Mouse (Mus musculus): ENCODE measurements around the gene Slitrk3.
"Not testable (repeated sequence)": the region's sequence is repeated elsewhere in the genome, so short reads cannot be mapped to it uniquely, and the experiment has no call there.

The Slitrk3 gene

DNA sequence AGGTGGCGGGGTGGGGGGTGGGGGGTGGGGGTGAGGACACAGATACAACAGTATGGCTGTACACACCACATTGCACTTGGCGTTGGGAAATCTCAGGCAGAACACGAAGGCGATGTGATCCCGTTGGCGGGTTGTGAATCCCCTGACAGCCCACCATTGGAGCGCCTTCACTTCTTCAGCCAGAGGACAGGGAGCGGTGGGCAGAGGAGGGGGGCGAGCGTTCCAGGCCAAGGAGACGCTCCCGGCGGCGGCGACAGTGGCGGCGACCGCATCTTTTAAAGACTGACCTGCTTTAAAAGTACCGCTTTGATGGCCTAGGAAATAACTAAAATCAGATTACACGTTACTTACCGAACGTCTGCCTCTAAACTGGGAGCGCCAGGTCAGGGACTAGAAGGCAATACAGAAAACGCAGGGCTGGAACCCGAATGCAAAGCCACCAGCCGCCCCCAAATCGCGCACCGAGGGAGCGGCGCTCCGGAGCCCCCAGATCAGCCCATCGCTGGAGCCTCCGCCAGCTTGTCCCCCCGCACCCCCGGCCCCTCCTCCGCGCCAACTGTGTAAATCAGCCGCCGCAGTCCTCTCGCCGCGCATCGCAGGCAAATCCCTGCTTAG, at the start of gene Slitrk3:
Slitrk3 (minus strand) TSS at position 607 of the 615 bp plus-strand sequence.
- DNase-seq = no peak

- DNase-seq = not testable (repeated sequence)
Observed at GRCm38 (mm10) chr3:73094445-73094844, 36.8 kb upstream of the Slitrk3 start.

DNA sequence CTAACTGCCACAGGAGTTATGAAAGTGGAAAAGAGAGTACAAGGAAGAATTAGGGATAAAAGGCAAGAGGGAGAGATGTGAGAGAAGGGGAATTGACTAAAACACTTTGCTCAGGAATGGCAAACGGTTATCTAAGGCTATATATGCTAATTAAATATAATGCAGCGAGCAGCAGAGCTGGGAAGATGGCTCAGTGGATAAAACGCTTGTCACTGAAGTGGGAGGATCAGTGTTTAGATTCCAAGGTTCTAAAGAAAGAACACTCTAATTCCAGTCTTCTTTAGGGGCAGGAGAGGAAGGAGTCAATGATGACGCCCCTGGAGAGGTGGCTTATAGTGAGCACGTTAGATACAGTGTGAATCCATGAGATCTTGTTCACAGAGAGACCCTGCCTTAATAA, 27.0 kb upstream of the Slitrk3 start:
- DNase-seq = no peak

- peak; percentile 31 to 78 for DNase-seq
Observed at GRCm38 (mm10) chr3:73065823-73066755, 8.5 kb upstream of the Slitrk3 start.

DNA sequence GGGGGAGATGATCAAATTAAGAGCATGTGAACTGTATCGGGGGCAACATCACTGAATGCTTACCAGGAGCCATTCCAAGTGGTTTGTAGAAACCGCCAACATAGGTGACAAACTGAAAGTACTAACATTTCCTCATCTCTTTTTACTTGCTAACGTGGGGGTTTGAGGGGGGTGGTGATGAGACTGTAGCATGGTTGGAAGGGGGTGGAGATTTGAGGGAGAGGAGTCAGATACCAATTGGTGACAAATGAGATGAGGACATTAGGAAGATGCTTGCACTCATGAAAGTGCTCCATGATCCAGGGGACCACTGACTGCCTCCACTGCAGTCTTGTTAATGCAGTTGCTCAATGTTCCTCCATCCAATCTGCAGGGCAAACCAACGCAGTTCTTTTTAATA, 587 bp upstream of the Slitrk3 start:
- DNase-seq = no peak

DNA sequence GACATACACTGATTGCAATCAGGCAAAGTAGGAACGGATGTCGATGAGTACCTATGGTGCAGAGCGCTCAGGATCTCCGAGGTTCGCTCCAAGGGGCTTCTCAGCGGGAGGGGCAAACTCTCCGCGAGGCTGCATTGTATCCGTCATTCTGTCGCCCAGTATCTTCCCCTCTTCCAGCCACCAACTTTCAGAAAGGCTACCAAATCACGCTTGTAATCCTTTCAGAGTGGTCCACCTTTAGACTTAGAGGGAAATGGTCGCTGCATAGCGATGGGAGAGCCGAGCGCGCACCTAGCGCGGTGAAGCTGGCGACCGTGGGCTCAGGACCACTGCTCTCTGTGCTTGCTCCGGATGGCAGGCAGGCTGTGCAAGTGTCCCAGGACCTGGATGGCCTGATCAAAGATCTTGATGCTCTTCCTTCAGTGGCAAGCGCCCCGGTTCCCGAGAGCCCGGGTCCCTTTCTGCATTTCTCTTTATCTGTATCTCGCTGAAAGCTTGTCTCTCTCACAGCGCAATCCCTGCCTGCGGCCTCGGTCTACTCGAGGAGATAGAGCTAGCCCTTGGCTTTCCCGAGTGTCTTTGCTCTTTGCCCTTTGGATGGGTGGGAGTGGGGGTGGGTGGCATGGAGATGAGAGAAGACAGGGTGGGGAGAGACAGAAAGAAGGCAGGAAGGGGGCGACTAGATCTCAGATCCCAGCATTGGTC, 959 bp downstream of the Slitrk3 start:
- no peak for DNase-seq

- DNase-seq = no peak
Observed at GRCm38 (mm10) chr3:73056044-73056438, 1.6 kb downstream of the Slitrk3 start.

GRCm38 (mm10) chr3:73055399-73056043, 2.1 kb downstream of the Slitrk3 start:
- no peak for DNase-seq

GRCm38 (mm10) chr3:73053451-73053931, 4.1 kb downstream of the Slitrk3 start:
- DNase-seq = no peak

DNA sequence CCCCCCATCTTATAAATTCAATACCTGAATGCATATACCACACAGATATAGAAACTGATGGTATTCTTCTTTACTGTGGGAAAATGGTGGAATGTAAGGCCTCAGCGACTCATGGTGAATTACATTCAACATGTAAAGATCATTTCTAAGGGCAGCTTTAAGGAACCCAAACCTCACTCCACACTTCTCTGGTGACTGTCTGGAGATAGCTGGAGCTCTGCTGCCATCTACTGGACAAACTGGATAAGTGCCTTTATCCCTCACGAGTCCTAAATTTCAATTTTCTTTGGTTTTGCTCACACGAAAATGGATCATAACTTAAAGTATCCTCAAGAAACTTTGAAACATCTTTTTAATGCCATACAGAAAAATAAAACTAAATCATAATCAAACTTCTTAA, 11.4 kb downstream of the Slitrk3 start:
- peak; percentile 9 to 61 for DNase-seq

- DNase-seq = no peak
Observed at GRCm38 (mm10) chr3:73042256-73042655, 15.3 kb downstream of the Slitrk3 start.

- no peak for DNase-seq
Observed at GRCm38 (mm10) chr3:73006045-73006444, 51.6 kb downstream of the Slitrk3 start.

DNA sequence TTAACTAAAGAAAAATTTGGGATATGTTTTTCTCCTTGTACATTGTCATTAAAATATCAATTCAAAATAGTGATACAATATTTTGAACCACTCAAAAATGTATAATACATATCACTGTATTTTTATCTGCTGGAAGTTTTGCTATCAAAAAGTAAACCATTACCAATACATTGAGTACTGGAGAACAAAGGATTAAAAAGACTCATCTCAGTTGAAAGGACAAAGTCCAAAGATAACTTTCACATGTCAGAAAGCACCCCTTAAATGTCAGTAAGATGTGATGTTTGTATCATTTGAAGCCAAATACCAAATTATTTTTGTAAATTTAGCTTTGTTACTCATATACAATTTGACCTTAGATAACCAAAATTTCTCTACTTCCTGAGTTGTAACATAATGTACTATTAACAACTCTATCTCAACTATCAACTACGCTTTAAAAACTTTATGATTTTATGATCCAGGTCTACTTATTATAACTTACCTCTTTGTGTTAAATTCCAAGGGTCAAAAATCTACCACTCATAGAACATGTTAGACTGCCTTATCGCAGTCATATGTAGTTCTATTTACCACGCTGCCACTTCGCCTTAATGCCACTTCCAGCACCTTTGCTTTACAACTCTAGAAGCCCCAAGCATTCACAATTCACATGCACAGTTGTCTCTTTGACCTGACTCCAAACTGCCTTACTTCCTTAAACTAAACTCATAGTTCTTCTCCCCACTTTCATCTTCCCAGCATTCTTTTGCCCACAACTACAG, 54.5 kb downstream of the Slitrk3 start:
- no peak for DNase-seq

- no peak for DNase-seq
Observed at GRCm38 (mm10) chr3:72997517-72997916, 60.1 kb downstream of the Slitrk3 start.
